Mouse (Mus musculus): ENCODE measurements around the gene Usp48. TPM values are rescaled to one million over a fixed set of nuclear protein-coding genes. Genes with fewer than 3 reads are reported as not detected.

Gene Usp48
- polyA plus RNA-seq, 1 experiment from 2014 or later = 57.0 TPM

- DNase-seq (ENCODE audit: low read depth, low spot score) = no peak
- TF ChIP-seq CTCF (IDR thresholded peaks at IDR 0.05) = no peak
- POLR2A ChIA-PET = no interaction called here
- CTCF ChIA-PET = no interaction called here
- in situ Hi-C loops (cut with MboI; ENCODE audit: low pct_unique_long_range_greater_than_20kb) = no loop called here
- H3K27me3 ChIP-seq = no peaks in the 10 kb centered on the region
- no peak for ATAC-seq
Observed at GRCm38 (mm10) chr4:137699264-137700211, 106.0 kb downstream of the Usp48 start.

GRCm38 (mm10) chr4:137700960-137701359, 107.4 kb downstream of the Usp48 start:
- no peak for DNase-seq (ENCODE audit: low read depth, low spot score)
- TF ChIP-seq CTCF (IDR thresholded peaks at IDR 0.05) = no peak
- CTCF ChIA-PET = no interaction called here
- ATAC-seq = no peak
- in situ Hi-C loops (cut with MboI; ENCODE audit: low pct_unique_long_range_greater_than_20kb) = no loop called here
- H3K27me3 ChIP-seq = no peaks in the 10 kb centered on the region
- POLR2A ChIA-PET = no interaction called here

GRCm38 (mm10) chr4:137703077-137703476, 109.5 kb downstream of the Usp48 start:
- ChIA-PET CTCF (no interaction called here), POLR2A (no interaction called here)

GRCm38 (mm10) chr4:137704561-137704960, 111.0 kb downstream of the Usp48 start:
- ATAC-seq = no peak
- POLR2A ChIA-PET = no interaction called here
- no peak for DNase-seq (ENCODE audit: low read depth, low spot score)
- no peaks in the 10 kb centered on the region for H3K27me3 ChIP-seq
- in situ Hi-C loops (cut with MboI; ENCODE audit: low pct_unique_long_range_greater_than_20kb) = no loop called here
- no peak for TF ChIP-seq CTCF (IDR thresholded peaks at IDR 0.05)
- CTCF ChIA-PET = no interaction called here

More at GRCm38 (mm10) chr4:137703077-137703476, 109.5 kb downstream of the Usp48 start:
- in situ Hi-C loops (cut with MboI; ENCODE audit: low pct_unique_long_range_greater_than_20kb) = no loop called here
- TF ChIP-seq CTCF (IDR thresholded peaks at IDR 0.05) = no peak
- ATAC-seq (no peak), DNase-seq (ENCODE audit: low read depth, low spot score) (no peak)
- H3K27me3 ChIP-seq = no peaks in the 10 kb centered on the region

GRCm38 (mm10) chr4:137705379-137705778, 111.8 kb downstream of the Usp48 start:
- ATAC-seq (no peak), DNase-seq (ENCODE audit: low read depth, low spot score) (no peak)
- no peak for TF ChIP-seq CTCF (IDR thresholded peaks at IDR 0.05)
- ChIA-PET POLR2A (interaction anchor here (2.6 kb wide), 1 partner anchor 18 kb away, joined by 8 read pairs; no protein-coding TSS in a partner anchor), CTCF (no interaction called here)
- in situ Hi-C loops (cut with MboI; ENCODE audit: low pct_unique_long_range_greater_than_20kb) = no loop called here
- H3K27me3 ChIP-seq = no peaks in the 10 kb centered on the region

- ChIA-PET CTCF (interaction anchor here (0.8 kb wide), 1 partner anchor 22 kb away, joined by 3 read pairs; no protein-coding TSS in a partner anchor), POLR2A (interaction anchor here (0.9 to 2.6 kb wide), 4 partner anchors 9 to 19 kb away, joined by 3 to 8 read pairs (median 8); no protein-coding TSS in a partner anchor)
- H3K27me3 ChIP-seq = no peaks in the 10 kb centered on the region
- ATAC-seq (no peak), DNase-seq (ENCODE audit: low read depth, low spot score) (no peak)
- in situ Hi-C loops (cut with MboI; ENCODE audit: low pct_unique_long_range_greater_than_20kb) = no loop called here
- TF ChIP-seq CTCF (IDR thresholded peaks at IDR 0.05) = no peak
Observed at GRCm38 (mm10) chr4:137706510-137706909, 113.0 kb downstream of the Usp48 start.

GRCm38 (mm10) chr4:137707216-137707990, 113.8 kb downstream of the Usp48 start:
- CTCF ChIA-PET = interaction anchor here (0.8 kb wide), 1 partner anchor 23 kb away, joined by 3 read pairs; no protein-coding TSS in a partner anchor
- POLR2A ChIA-PET = interaction anchor here (0.9 to 2.6 kb wide), 5 partner anchors 10 to 27 kb away, joined by 3 to 8 read pairs (median 7); no protein-coding TSS in a partner anchor
- no peak for TF ChIP-seq CTCF (IDR thresholded peaks at IDR 0.05)
- no peak for DNase-seq (ENCODE audit: low read depth, low spot score)
- no peaks in the 10 kb centered on the region for H3K27me3 ChIP-seq
- in situ Hi-C loops (cut with MboI; ENCODE audit: low pct_unique_long_range_greater_than_20kb) = no loop called here
- ATAC-seq = peak; percentile 73

Other genes starting within 250 kb of the Usp48 start
- gene Cdc42, start 236.0 kb upstream of the Usp48 start, polyA plus RNA-seq (2021) = 245 TPM
- not detected for gene Cela3a, start 184.0 kb upstream of the Usp48 start, polyA plus RNA-seq (2021)
- not detected for gene Cela3b, start 163.2 kb upstream of the Usp48 start, polyA plus RNA-seq (2021)
- not detected for gene 1700013G24Rik, start 140.5 kb upstream of the Usp48 start, polyA plus RNA-seq (2021)
- gene Hspg2, start 125.0 kb upstream of the Usp48 start, polyA plus RNA-seq (2021) = 133 TPM
- gene Ldlrad2, start 19.2 kb upstream of the Usp48 start, polyA plus RNA-seq (2021) = not detected
- gene Rap1gap, start 71.0 kb downstream of the Usp48 start, polyA plus RNA-seq (2021) = 48.4 TPM
- gene Alpl, start 202.6 kb downstream of the Usp48 start, polyA plus RNA-seq (2021) = 2.0 TPM

Data from Patski (cell line).